Comparison of ENCODE assay signal across 8 mouse cellular contexts in the genomic region with DNA sequence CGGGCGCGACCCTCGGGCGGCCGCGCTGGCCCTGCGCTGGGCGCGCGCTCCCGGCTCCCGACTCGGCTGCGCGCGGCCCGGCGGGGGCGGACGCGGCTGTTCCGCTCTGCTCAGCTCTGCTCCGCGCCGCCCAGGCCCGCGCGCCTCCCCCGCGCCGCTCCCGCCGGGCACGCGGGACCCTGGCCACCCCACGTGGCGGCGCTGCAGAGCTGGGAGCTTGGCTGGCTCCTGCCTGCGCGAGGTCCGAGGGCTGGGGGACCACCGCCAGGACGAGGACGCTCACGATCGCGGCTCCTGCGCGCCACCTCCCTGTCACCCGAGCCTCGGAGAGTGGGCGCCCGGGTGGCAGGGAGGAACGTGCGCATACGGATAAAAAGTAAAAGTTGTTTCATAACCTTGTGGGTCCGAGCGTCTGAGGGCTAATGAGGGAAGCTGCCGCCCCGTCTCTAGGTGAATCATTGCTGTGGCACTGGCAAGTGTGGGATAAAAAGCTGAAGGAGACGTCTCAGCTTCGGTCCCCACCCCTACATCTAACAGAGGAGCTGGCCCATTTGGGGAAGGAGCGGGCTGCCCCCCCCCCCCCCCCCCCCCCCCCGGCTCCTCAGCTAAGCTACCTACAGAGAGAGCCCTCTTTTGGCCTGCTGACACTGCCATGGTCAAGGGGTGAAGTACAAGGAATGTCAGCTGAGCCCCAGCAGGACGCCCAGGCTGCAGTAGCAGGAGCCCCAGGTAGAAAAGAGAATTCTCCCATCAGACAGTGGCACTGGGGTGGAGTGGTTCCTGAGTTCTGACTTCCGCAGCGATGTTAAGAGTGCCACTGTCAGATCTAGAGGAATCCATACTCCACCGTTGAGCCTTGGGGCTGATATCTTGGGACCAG. TPM values are rescaled to one million over a fixed set of nuclear protein-coding genes. Genes with fewer than 3 reads are reported as not detected.
DNase-seq lines count a peak whose midpoint lies in the region; ATAC-seq and TF ChIP-seq lines count a peak whose summit lies in the region.

TSS of gene 2010300C02Rik (minus strand) at position 325 of the 880 bp plus-strand sequence.

- H3K4me2 ChIP-seq in embryonic facial prominence, embryonic 14.5 days (ENCODE audit: low read depth, low read length): peak within 1 kb of the TSS; percentile 97
- peak within 1 kb of the TSS; percentile 96 for H3K4me2 ChIP-seq in neural tube, embryonic 15.5 days

- H3K27ac ChIP-seq in embryonic facial prominence, embryonic 14.5 days (replicated peaks; ENCODE audit: low read depth, low read length): no peak within 1 kb of the TSS
- peak within 1 kb of the TSS; percentile 99 for H3K27ac ChIP-seq in layer of hippocampus, adult 2 months
- no peak within 1 kb of the TSS for H3K27ac ChIP-seq in neural tube, embryonic 15.5 days (replicated peaks)

- H3K27me3 ChIP-seq in embryonic facial prominence, embryonic 14.5 days (replicated peaks; ENCODE audit: control insufficient read depth, insufficient read depth, low read length): peaks cover 13% of the 10 kb centered on the region
- peaks cover 23% of the 10 kb centered on the region for H3K27me3 ChIP-seq in neural tube, embryonic 15.5 days (replicated peaks)

- intact Hi-C loops in heart, postnatal 14 days (cut with DNase I): no loop called here

- no peaks in the 10 kb centered on the region for H3K9me3 ChIP-seq in embryonic facial prominence, embryonic 14.5 days (ENCODE audit: control insufficient read depth, low read length)
- no peaks in the 10 kb centered on the region for H3K9me3 ChIP-seq in neural tube, embryonic 15.5 days (replicated peaks)

- peak; percentile 70 for TF ChIP-seq CTCF in layer of hippocampus, adult 2 months (conservative IDR thresholded peaks at IDR 0.05)

- no peaks in the 10 kb centered on the region for H3K4me1 ChIP-seq in embryonic facial prominence, embryonic 14.5 days (ENCODE audit: control insufficient read depth, insufficient read depth, low read length)
- peaks cover 11% of the 10 kb centered on the region for H3K4me1 ChIP-seq in neural tube, embryonic 15.5 days

- DNase-seq in urinary bladder, postnatal 14 days (ENCODE audit: low spot score): peak; percentile 47
- no peak for DNase-seq in urinary bladder, adult 18-20 months (ENCODE audit: low spot score in 2 of 2)
- peak; percentile 66 for DNase-seq in embryonic facial prominence, embryonic 14.5 days (ENCODE audit: low spot score)
- peak; percentile 66 to 72 for DNase-seq in heart, postnatal 14 days
- peak; percentile 74 to 85 for DNase-seq in layer of hippocampus, adult 2 months (ENCODE audit: low spot score in 2 of 2)
- peak; percentile 45 to 69 for DNase-seq in lung, adult 18-20 months
- peak; percentile 84 for DNase-seq in thymus, postnatal 4 days

- peak within 1 kb of the TSS; percentile 65 for H3K4me3 ChIP-seq in embryonic facial prominence, embryonic 14.5 days (ENCODE audit: low read depth, low read length)
- peak within 1 kb of the TSS; percentile 76 for H3K4me3 ChIP-seq in layer of hippocampus, adult 2 months
- H3K4me3 ChIP-seq in neural tube, embryonic 15.5 days (replicated peaks): peak within 1 kb of the TSS; percentile 63

- peak; percentile 90 for ATAC-seq in embryonic facial prominence, embryonic 14.5 days (ENCODE audit: low read depth)
- ATAC-seq in neural tube, embryonic 15.5 days (ENCODE audit: low FRiP score): peak; percentile 93

- WGBS in embryonic facial prominence, embryonic 14.5 days: 1% methylated on average over 28 of the region's 69 CpGs
- WGBS in neural tube, embryonic 15.5 days: 1% methylated on average over 65 of the region's 69 CpGs

- no peaks in the 10 kb centered on the region for H3K36me3 ChIP-seq in embryonic facial prominence, embryonic 14.5 days (ENCODE audit: control insufficient read depth, insufficient read depth, low read length)
- H3K36me3 ChIP-seq in neural tube, embryonic 15.5 days: no peaks in the 10 kb centered on the region

- peak within 1 kb of the TSS; percentile 68 for H3K9ac ChIP-seq in embryonic facial prominence, embryonic 14.5 days (ENCODE audit: low read depth, low read length)
- peak within 1 kb of the TSS; percentile 62 for H3K9ac ChIP-seq in neural tube, embryonic 15.5 days (replicated peaks)

RNA-seq across cellular contexts. Expression of gene 2010300C02Rik, which starts in this region (rescaled TPM):
- polyA plus RNA-seq in embryonic facial prominence, embryonic 14.5 days (2014; fragmentation: Nextera tagmentation; extraction: Ambion mirVana): 4.6 and 6.5 TPM in 2 replicates
- total RNA-seq in heart, postnatal 14 days (2021): 1 to 10 TPM; 1.1 to 1.3 TPM
- total RNA-seq in layer of hippocampus, adult 2 months (2021): 100 to 1,000 TPM; 399 to 415 TPM
- polyA plus RNA-seq in neural tube, embryonic 15.5 days (2015; fragmentation: Nextera tagmentation; extraction: Ambion mirVana): 3.2 and 6.3 TPM in 2 replicates

Comparison
In these comparisons a context has a peak if more than half of its experiments do, and no peak if none do; other contexts are left out.
1. RNA of gene 2010300C02Rik (total RNA-seq): 399 to 415 TPM in layer of hippocampus, adult 2 months; 1.1 to 1.3 TPM in heart, postnatal 14 days; every median in the first group is over 100 times any median in the second.
2. DNase-seq: peak in urinary bladder, postnatal 14 days (single experiment), embryonic facial prominence, embryonic 14.5 days (single experiment), heart, postnatal 14 days (2 of 2), layer of hippocampus, adult 2 months (2 of 2), lung, adult 18-20 months (2 of 2) and thymus, postnatal 4 days (single experiment); none in urinary bladder, adult 18-20 months (0 of 2).
3. Peak in every context shown above with its lines, with median percentiles within 50 percentile points of each other: H3K4me3 ChIP-seq.